Mouse (Mus musculus): ENCODE results near the gene Kdm2b. TPM values are rescaled to one million over a fixed set of nuclear protein-coding genes. Genes with fewer than 3 reads are reported as not detected.

Gene Kdm2b
- polyA plus RNA-seq, 1 experiment, result 24.2 TPM

DNA sequence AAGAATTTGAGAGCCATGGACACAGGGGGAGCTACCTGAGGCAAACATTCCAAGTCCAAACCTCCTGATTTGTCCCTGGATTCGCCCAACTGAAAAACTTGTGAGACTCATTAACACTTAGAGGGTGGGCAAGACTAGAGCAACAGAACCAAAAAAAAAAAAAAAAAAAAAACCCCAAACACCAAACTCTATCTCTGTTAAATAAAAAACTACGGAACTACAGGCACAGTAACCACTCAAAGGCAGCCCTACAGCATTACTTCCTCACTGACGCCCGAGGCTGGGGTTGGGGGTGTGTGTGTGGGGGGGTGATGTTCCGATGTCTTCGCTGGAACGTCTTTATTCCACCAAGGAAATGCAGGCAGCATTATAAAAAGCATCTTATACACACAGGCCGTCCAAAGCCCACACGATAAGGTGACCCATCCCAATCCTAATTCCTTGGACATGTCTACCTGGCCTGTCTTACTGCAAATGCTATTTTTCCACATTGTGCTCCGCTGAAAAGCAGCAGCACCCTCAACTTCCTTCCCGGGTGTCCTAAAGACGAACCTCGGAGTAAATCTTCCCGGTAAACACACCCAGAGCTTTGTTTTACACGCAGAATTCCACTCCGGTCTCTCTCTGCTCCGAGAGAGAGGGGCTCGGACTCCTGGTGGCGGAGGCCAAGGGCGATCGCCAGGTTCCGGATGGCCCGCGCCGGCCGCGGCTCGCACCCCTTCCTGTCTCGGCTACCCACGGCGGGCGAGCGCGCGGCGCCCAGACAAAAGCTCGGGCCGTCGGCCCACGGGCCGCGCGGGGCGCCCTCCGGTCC is 90.5 kb downstream of the Kdm2b start:
- under 1% methylated on average over 45 of the region's 45 CpGs for WGBS
- H3K4me1 ChIP-seq (ENCODE audit: control insufficient read depth, insufficient read depth, low read length), result peaks cover 4% of the 10 kb centered on the region; the same call in 1 of the 2 replicates
- TF ChIP-seq POLR2A (IDR thresholded peaks at IDR 0.05; ENCODE audit: borderline replicate concordance, control insufficient read depth, low read depth, low read length) (no peak), CTCF (IDR thresholded peaks at IDR 0.05; ENCODE audit: control insufficient read depth, insufficient read depth, low read length) (no peak)
- peak overlapping the region; percentile 80 for H3K4me3 ChIP-seq (replicated peaks; ENCODE audit: control insufficient read depth, low read depth, low read length)
- peak overlapping the region; percentile 92 for H3K27ac ChIP-seq (ENCODE audit: control insufficient read depth, insufficient read depth, low read depth, low read length, poor library complexity)

DNA sequence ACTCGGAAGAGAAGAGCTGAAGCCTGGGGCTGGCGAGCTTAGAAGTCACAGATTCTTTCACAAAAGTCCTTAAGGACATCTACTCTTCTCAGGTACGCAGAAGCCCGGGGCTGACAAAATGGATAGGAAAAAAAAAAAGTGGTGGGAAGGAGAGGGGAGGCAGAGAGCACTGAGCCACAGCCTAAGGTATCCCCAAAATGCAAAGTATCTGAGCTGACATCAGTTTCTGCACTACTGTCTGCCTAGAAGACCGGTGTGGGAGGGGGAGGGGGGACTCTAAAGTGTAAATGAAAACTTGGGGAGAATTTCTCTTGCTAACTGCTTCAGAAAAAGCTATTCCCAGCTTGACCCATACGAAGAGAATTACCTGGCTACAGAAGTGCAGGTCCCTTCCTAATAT is 91.5 kb downstream of the Kdm2b start:
- no peak overlapping the region for H3K27ac ChIP-seq (ENCODE audit: control insufficient read depth, insufficient read depth, low read depth, low read length, poor library complexity)
- H3K4me1 ChIP-seq (ENCODE audit: control insufficient read depth, insufficient read depth, low read length), result peaks cover 4% of the 10 kb centered on the region; the same call in 1 of the 2 replicates
- H3K4me3 ChIP-seq (replicated peaks; ENCODE audit: control insufficient read depth, low read depth, low read length), result no peak overlapping the region
- TF ChIP-seq CTCF (IDR thresholded peaks at IDR 0.05; ENCODE audit: control insufficient read depth, insufficient read depth, low read length), result no peak
- no peak for TF ChIP-seq POLR2A (IDR thresholded peaks at IDR 0.05; ENCODE audit: borderline replicate concordance, control insufficient read depth, low read depth, low read length)
- 78% methylated on average over 6 of the region's 6 CpGs for WGBS

DNA sequence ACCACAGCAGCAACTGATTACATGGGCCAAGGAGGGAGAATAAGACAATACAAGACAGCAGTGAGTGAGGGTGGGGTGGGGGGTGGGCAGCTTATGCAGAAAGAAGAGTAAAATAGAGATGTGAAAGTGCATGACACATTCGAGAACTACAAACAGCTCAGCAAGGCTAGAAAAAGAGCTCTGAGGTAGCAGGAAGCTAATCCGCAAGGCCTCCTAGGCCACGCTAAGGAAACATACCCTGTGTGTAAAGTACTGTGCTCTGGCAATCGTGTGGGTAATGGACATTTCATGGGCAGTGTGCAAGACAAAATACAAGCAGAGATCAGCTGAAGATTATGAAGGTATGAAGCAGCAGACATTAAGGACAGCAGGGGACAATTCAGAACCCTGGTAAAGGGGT is 94.8 kb downstream of the Kdm2b start:
- TF ChIP-seq POLR2A (IDR thresholded peaks at IDR 0.05; ENCODE audit: borderline replicate concordance, control insufficient read depth, low read depth, low read length) (no peak), CTCF (IDR thresholded peaks at IDR 0.05; ENCODE audit: control insufficient read depth, insufficient read depth, low read length) (no peak)
- Histone ChIP-seq H3K4me3 (replicated peaks; ENCODE audit: control insufficient read depth, low read depth, low read length) (no peak overlapping the region), H3K4me1 (ENCODE audit: control insufficient read depth, insufficient read depth, low read length) (peaks cover 3% of the 10 kb centered on the region; the same call in 1 of the 2 replicates), H3K27ac (ENCODE audit: control insufficient read depth, insufficient read depth, low read depth, low read length, poor library complexity) (peak overlapping the region; percentile 27; the same call in 1 of the 2 replicates)
- WGBS, result 31% methylated on average over 4 of the region's 4 CpGs

DNA sequence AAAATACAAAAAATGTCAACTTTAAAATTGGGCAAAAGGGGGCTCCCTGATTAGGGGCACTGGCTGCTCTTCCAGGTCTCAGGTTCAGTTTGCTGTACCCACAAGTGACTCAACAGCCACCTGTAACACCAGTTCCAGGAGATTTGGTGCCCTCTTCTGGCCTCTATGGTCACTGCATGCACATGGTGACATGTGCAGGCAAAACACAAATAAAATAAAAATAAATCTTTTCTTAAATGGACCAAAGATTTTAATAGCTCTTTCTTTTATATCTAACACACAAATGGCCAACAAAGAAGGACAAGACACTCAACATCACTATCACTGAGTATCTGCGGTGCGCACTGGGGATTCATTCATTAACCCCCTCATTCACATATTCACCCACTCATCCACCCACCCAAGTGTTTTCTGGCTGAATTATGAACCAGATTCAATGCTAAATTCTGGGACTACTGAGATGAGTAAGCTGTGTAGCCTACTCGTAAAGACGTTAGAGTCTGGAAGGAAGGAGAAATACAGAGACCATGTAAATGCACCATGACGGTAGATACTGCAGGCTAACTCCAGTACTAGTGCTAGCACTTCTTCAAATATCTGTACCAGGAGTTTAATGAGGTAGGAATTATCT is 95.5 kb downstream of the Kdm2b start:
- Histone ChIP-seq H3K27ac (ENCODE audit: control insufficient read depth, insufficient read depth, low read depth, low read length, poor library complexity) (no peak overlapping the region), H3K4me3 (replicated peaks; ENCODE audit: control insufficient read depth, low read depth, low read length) (no peak overlapping the region), H3K4me1 (ENCODE audit: control insufficient read depth, insufficient read depth, low read length) (peaks cover 3% of the 10 kb centered on the region; the same call in 1 of the 2 replicates)
- TF ChIP-seq POLR2A (IDR thresholded peaks at IDR 0.05; ENCODE audit: borderline replicate concordance, control insufficient read depth, low read depth, low read length) (no peak), CTCF (IDR thresholded peaks at IDR 0.05; ENCODE audit: control insufficient read depth, insufficient read depth, low read length) (peak; percentile 68)
- 85% methylated on average over 5 of the region's 5 CpGs for WGBS

DNA sequence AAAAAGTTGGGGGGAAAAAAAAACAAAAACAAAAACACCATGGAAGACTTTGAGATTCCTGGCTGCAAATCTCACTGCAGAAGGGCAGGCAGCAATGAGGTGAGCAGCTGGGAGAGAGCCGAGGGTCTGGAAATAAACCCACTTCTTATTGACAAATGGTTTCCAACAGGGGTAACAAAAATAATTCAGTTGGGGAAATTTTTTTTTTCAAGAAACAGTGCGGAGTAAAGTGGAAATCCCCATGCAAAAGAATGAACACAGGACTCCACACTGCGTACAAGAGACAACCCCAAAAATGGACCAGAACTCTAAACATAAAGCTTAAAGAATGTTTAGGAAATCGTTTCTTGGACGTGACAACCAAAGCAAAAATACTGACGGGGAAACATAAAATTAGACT is 96.4 kb downstream of the Kdm2b start:
- Histone ChIP-seq H3K4me3 (replicated peaks; ENCODE audit: control insufficient read depth, low read depth, low read length) (no peak overlapping the region), H3K4me1 (ENCODE audit: control insufficient read depth, insufficient read depth, low read length) (peaks cover 3% of the 10 kb centered on the region; the same call in 1 of the 2 replicates), H3K27ac (ENCODE audit: control insufficient read depth, insufficient read depth, low read depth, low read length, poor library complexity) (no peak overlapping the region)
- WGBS, result 63% methylated on average over 6 of the region's 6 CpGs
- TF ChIP-seq POLR2A (IDR thresholded peaks at IDR 0.05; ENCODE audit: borderline replicate concordance, control insufficient read depth, low read depth, low read length), result no peak
- no peak for TF ChIP-seq CTCF (IDR thresholded peaks at IDR 0.05; ENCODE audit: control insufficient read depth, insufficient read depth, low read length)

DNA sequence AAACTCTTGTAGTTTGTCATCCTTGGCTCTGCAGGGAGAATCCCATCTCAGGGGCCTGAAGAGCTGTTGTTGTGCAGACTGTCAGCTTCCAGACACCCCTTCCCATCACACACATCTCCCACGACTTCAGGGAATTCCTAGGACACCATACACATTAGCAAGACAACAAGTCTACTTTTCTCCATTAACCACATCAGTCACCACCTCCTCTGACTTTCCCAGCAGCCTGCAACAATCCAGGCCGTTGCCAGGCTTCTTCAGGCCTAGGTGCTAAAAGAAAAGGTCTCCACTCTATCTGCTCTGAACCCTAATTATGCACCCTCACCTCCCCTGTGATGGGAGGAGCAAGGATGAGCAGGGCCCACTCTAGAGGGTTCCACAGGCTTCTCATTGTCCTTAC is 99.2 kb downstream of the Kdm2b start:
- no peak overlapping the region for H3K4me3 ChIP-seq (replicated peaks; ENCODE audit: control insufficient read depth, low read depth, low read length)
- no peak for TF ChIP-seq POLR2A (IDR thresholded peaks at IDR 0.05; ENCODE audit: borderline replicate concordance, control insufficient read depth, low read depth, low read length)
- TF ChIP-seq CTCF (IDR thresholded peaks at IDR 0.05; ENCODE audit: control insufficient read depth, insufficient read depth, low read length), result no peak
- peaks cover 11% of the 10 kb centered on the region; the same call in 1 of the 2 replicates for H3K4me1 ChIP-seq (ENCODE audit: control insufficient read depth, insufficient read depth, low read length)
- no peak overlapping the region for H3K27ac ChIP-seq (ENCODE audit: control insufficient read depth, insufficient read depth, low read depth, low read length, poor library complexity)
- WGBS, result 71% methylated on average over 2 of the region's 2 CpGs

DNA sequence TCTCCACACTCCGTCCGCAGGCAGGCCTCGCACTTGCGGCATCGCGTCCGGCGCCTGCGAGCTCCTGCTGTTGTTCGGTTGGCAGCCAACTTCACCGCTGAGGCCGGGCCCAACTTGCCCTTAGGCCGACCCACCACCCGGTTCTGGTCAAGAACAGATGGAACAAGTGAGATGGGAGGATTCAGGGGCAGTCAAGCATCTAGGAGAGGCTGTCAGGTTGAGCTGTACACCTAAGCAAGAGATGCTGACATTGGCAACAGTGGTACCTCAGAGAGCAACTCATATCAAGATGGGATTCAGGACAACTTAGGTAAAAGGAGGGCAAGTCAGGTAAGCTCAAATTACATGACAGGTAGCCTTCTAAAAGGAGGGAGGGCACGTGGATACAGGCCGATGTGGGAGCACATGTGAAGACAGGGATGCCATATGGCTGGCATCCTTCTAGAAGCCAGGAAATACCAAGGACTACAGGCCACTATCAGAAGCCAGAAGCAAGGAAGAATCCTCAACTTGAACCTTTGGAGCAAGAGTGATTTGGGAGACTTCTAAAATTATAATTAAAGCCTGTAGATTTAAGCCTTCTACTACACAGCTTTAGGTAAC is 100.9 kb downstream of the Kdm2b start:
- WGBS, result 92% methylated on average over 16 of the region's 16 CpGs
- Histone ChIP-seq H3K4me3 (replicated peaks; ENCODE audit: control insufficient read depth, low read depth, low read length) (no peak overlapping the region), H3K27ac (ENCODE audit: control insufficient read depth, insufficient read depth, low read depth, low read length, poor library complexity) (no peak overlapping the region), H3K4me1 (ENCODE audit: control insufficient read depth, insufficient read depth, low read length) (peaks cover 8% of the 10 kb centered on the region; the same call in 1 of the 2 replicates)
- TF ChIP-seq CTCF (IDR thresholded peaks at IDR 0.05; ENCODE audit: control insufficient read depth, insufficient read depth, low read length) (no peak), POLR2A (IDR thresholded peaks at IDR 0.05; ENCODE audit: borderline replicate concordance, control insufficient read depth, low read depth, low read length) (no peak)
